Mouse (Mus musculus) left cerebral cortex, postnatal 14 days (tissue): Measurements from ENCODE around the gene Esp36. TPM values are rescaled to one million over a fixed set of nuclear protein-coding genes. Genes with fewer than 3 reads are reported as not detected.
"Not testable (repeated sequence)": the region's sequence is repeated elsewhere in the genome, so short reads cannot be mapped to it uniquely, and the experiment has no call there.

ENCODE experiments used
- DNase-seq, 2 experiments: peaks; one replicate each; pipeline ENCODE4 v3.0.0; 2021 to 2022; ENCODE audit warnings: low spot score in 2 of 2, mixed read lengths in 1 of 2
- intact Hi-C: fragments of 180-260 bp; cut with DNase I; formaldehyde crosslinking; loops from one replicate; pipeline ENCODE4 v1.15.1; 2025
- long read RNA-seq, 2 experiments: library from polyadenylated mRNA; stranded (forward); transcript quantifications; one replicate each; pipeline ENCODE4 v2.0.0; 2021
- total RNA-seq, 2 experiments: library from RNA; stranded (reverse); gene quantifications; 2 replicates each; pipeline ENCODE4 v1.2.3; 2021

The Esp36 gene
- total RNA-seq: not detected
- long read RNA-seq, experiment 1: 0 reads
- long read RNA-seq, experiment 2: 0 reads

DNA sequence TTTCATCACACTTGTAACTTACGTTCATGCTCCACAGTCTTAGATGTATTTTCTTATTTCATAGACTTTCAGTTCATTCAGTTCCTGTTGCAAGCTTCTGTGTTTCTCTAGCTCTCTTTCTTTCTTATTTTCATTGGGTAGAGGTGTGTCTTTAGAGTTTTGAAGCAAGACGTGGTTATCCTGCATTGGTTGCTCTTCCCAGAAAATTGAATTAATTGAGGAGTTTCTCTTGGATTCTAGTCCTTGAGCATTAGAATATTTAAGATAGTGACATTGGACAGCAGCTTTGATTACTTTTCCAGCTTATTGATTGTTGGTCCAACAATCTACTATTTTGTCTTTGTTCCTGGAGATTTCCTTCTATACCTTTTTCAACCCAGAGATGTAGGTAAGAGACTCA lies at the start of gene Esp36:
Esp36 (minus strand) TSS at position 101 of the 400 bp plus-strand sequence.
- intact Hi-C loops: no loop called here
- DNase-seq: no peak

DNA sequence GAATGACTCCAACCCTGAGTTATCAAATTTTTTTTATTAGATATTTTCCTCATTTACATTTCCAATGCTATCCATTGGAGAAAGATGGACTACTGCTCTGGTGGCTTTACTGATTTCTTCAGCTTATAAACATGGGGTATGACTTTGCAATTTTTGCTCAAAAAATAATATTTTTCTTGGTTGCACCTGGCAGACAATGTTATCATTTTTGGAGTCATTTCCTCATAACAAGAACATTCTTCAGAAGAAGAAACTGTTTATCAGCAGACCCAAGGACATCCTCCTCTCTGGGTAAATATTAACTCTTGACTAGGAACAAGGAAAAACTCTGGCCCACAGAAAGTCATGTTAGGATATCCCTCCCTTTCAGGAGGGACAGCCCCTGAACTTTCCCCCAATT lies 36.2 kb upstream of the Esp36 start:
- DNase-seq, intact Hi-C loops: not testable (repeated sequence)

DNA sequence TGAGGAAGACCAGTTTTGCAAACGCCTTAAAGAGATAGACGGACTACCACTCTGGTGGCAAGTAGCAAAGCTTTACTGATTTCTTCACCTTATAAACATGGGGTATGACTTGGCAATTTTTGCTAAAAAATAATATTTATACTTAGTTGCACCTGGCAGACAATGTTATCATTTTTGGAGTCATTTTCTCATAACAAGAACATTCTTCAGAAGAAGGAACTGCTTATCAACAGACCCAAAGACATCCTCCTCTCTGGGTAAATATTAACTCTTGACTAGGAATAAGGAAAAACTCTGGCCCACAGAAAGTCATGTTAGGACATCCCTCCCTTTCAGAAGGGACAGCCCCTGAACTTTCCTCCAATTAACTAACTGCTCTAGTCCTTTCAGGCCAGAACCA lies 30.7 kb upstream of the Esp36 start:
- intact Hi-C loops: no loop called here
- DNase-seq: no peak

- intact Hi-C loops: no loop called here
- DNase-seq: no peak
Measured at GRCm38 (mm10) chr17:38406135-38406534, 13.8 kb downstream of the Esp36 start.

DNA sequence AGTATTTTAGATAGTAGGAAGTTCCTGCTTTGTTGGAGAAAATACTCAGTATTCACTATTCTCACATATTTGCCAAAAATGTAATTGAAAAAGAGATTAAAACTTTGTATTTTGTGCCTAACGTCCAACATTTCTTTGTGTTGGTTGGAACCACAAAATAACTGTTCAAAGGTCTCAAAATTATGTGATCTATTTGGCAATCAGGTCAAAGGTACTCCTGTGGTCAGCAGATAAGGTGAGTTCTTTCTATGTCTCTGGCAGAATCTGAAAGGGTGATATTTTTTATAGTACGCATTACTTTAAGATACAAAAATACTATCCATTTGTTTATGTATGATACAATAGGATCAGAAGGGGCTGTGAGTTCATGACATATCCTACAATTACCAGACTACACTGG lies 28.2 kb downstream of the Esp36 start:
- intact Hi-C loops: no loop called here
- DNase-seq: no peak

Other genes with a start within 250 kb of the Esp36 start
- not detected for gene Olfr134, start 248.8 kb downstream of the Esp36 start, total RNA-seq
- not detected for gene Olfr135, start 215.8 kb downstream of the Esp36 start, total RNA-seq
- not detected for gene Olfr138, start 159.2 kb downstream of the Esp36 start, total RNA-seq
- not detected for gene Olfr137, start 112.6 kb downstream of the Esp36 start, total RNA-seq
- gene Olfr136, start 90.4 kb downstream of the Esp36 start, total RNA-seq: not detected
- not detected for gene Esp34, start 134.0 kb upstream of the Esp36 start, total RNA-seq
- not detected for gene Esp31, start 219.3 kb upstream of the Esp36 start, total RNA-seq